Mouse (Mus musculus) heart, adult 2 months (tissue): Measurements from ENCODE around the gene Bcl9l. TPM values are rescaled to one million over a fixed set of nuclear protein-coding genes. Genes with fewer than 3 reads are reported as not detected.

ENCODE experiments used
- DNase-seq, 2 experiments: peaks; one replicate each; pipeline ENCODE4 v3.0.0; 2021
- H3K27ac ChIP-seq: fragments of 200-600 bp; 2 replicates; pipeline ENCODE4 v1.8.1; 2022
- H3K27me3 ChIP-seq: fragments of 200-500 bp; 2 replicates; pipeline ENCODE4 v1.6.1; 2012; ENCODE audit warnings: mild to moderate bottlenecking, low read length, inconsistent platforms, mixed read lengths; ENCODE audit not compliant: control insufficient read depth, insufficient read depth
- H3K36me3 ChIP-seq: fragments of 200-500 bp; 2 replicates; pipeline ENCODE4 v1.6.1; 2012; ENCODE audit warnings: low read length, inconsistent platforms; ENCODE audit not compliant: control insufficient read depth, insufficient read depth
- H3K4me1 ChIP-seq: fragments of 200-500 bp; 2 replicates; pipeline ENCODE4 v1.6.1; 2011; ENCODE audit warnings: low read length; ENCODE audit not compliant: control insufficient read depth, insufficient read depth
- H3K4me3 ChIP-seq: fragments of 200-600 bp; 2 replicates; pipeline ENCODE4 v1.8.1; 2022
- H3K79me2 ChIP-seq: fragments of 200-500 bp; replicated peaks from 2 replicates; pipeline ENCODE4 v1.6.1; 2012; ENCODE audit warnings: mild to moderate bottlenecking, inconsistent platforms, low read length, moderate library complexity, mixed read lengths; ENCODE audit not compliant: control insufficient read depth, insufficient read depth
- H3K9ac ChIP-seq: fragments of 200-500 bp; 2 replicates; pipeline ENCODE4 v1.6.1; 2012; ENCODE audit warnings: low read depth, mild to moderate bottlenecking, control low read depth, inconsistent platforms, low read length, mixed read lengths
- CTCF ChIP-seq: fragments of 200-600 bp; IDR thresholded peaks from 2 replicates; pipeline ENCODE4 v1.8.1; 2022; ENCODE audit warnings: antibody characterized with exemption, mild to moderate bottlenecking, moderate library complexity
- EP300 ChIP-seq: fragments of 200-500 bp; IDR thresholded peaks from 2 replicates; pipeline ENCODE4 v1.6.1; 2011; ENCODE audit warnings: low read depth, low read length, control low read depth; ENCODE audit not compliant: insufficient read depth
- POLR2A ChIP-seq: fragments of 200-500 bp; IDR thresholded peaks from 2 replicates; pipeline ENCODE4 v1.6.1; 2011; ENCODE audit warnings: mild to moderate bottlenecking, low read depth, low read length, control low read depth; ENCODE audit not compliant: insufficient read depth
- WGBS: fragments of 180-500 bp; shearing (Covaris S2); methylation state at CpG from one replicate; pipeline ENCODE4 v1.1.7; 2018; 5-methylcytosine and 5-hydroxymethylcytosine counted together
- intact Hi-C: fragments of 180-260 bp; cut with DNase I; formaldehyde crosslinking; loops from one replicate; pipeline ENCODE4 v1.15.1; 2025
- polyA plus RNA-seq: library from polyadenylated mRNA; depleted of rRNA; stranded (reverse); fragments of >200 nt; gene quantifications from 2 replicates; pipeline ENCODE4 v1.2.3, GENCODE M21; 2012
- total RNA-seq, 2 experiments: library from RNA; stranded (reverse); gene quantifications; 2 replicates each; pipeline ENCODE4 v1.2.3; 2021

Bcl9l gene
- total and polyA plus RNA-seq, 3 experiments, result 21.5 to 58.7 (median 44.5) TPM

GRCm38 (mm10) chr9:44497624-44498377 lies 15.2 kb downstream of the Bcl9l start:
- peak overlapping the region; percentile 80 for H3K27ac ChIP-seq
- intact Hi-C loops, result loop anchor here (1.0 kb wide), 1 partner anchor 10 kb away; no protein-coding TSS in a partner anchor
- peak; percentile 63 to 64 for DNase-seq

GRCm38 (mm10) chr9:44498421-44499355 lies 16.1 kb downstream of the Bcl9l start:
- Histone ChIP-seq H3K36me3 (peaks cover 2% of the 10 kb centered on the region), H3K9ac (peak overlapping the region; percentile 83), H3K27me3 (no peaks in the 10 kb centered on the region), H3K79me2 (no peaks in the 10 kb centered on the region), H3K27ac (peak overlapping the region; percentile 80), H3K4me3 (peak overlapping the region; percentile 54), H3K4me1 (peaks cover 31% of the 10 kb centered on the region)
- intact Hi-C loops, result loop anchor here (1.0 kb wide), 1 partner anchor 11 kb away; no protein-coding TSS in a partner anchor
- WGBS, result 3% methylated on average over 58 of the region's 59 CpGs
- peak; percentile 70 for TF ChIP-seq CTCF
- TF ChIP-seq EP300, result no peak
- peak; percentile 37; the same call in 1 of the 2 replicates for TF ChIP-seq POLR2A
- DNase-seq, result peak; percentile 80 to 85

More at GRCm38 (mm10) chr9:44497624-44498377, 15.2 kb downstream of the Bcl9l start:
- H3K4me3 ChIP-seq, result peak overlapping the region; percentile 54
- TF ChIP-seq CTCF, result no peak
- no peak for TF ChIP-seq POLR2A
- TF ChIP-seq EP300, result no peak
- peaks cover 37% of the 10 kb centered on the region for H3K4me1 ChIP-seq
- H3K36me3 ChIP-seq, result peaks cover 5% of the 10 kb centered on the region
- H3K9ac ChIP-seq, result peak overlapping the region; percentile 54
- 10% methylated on average over 9 of the region's 11 CpGs for WGBS
- no peaks in the 10 kb centered on the region for H3K27me3 ChIP-seq
- no peaks in the 10 kb centered on the region for H3K79me2 ChIP-seq

- 17% methylated on average over 20 of the region's 20 CpGs for WGBS
- Histone ChIP-seq H3K27ac (peak overlapping the region; percentile 80), H3K27me3 (no peaks in the 10 kb centered on the region), H3K36me3 (no peaks in the 10 kb centered on the region; the same call in 1 of the 2 replicates), H3K4me1 (peaks cover 24% of the 10 kb centered on the region), H3K79me2 (no peaks in the 10 kb centered on the region), H3K4me3 (peak overlapping the region; percentile 54), H3K9ac (peak overlapping the region; percentile 83)
- DNase-seq, result peak; percentile 76 to 78
- intact Hi-C loops, result loop anchor here (1.0 kb wide), 1 partner anchor 17 kb away; the partner anchor contains the start of gene Bcl9l
- peak; percentile 35; the same call in 1 of the 2 replicates for TF ChIP-seq EP300
- TF ChIP-seq POLR2A, result peak; percentile 84
- no peak for TF ChIP-seq CTCF
Measured at GRCm38 (mm10) chr9:44499356-44500162, 16.9 kb downstream of the Bcl9l start.

DNA sequence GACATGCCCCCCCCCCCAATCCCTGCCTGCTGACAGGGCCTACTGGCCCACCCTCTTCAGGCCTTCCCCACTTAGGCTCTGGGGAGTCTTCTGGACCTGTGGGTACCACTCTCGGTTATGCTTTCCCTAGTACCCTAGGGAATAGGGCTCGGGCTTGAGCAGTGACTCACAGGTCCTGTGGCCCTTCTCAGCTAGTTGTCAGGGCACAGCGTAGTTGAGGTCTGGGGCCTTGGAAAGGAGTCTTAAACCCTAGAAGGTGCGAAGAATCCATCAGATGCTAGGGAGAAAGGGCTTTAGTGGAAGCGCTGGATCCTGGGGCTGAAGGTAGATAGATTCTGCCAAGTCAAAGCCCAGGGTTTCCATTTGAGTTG lies 17.5 kb downstream of the Bcl9l start:
- 32% methylated on average over 5 of the region's 5 CpGs for WGBS
- peak; percentile 39 to 52 for DNase-seq
- Histone ChIP-seq H3K79me2 (no peaks in the 10 kb centered on the region), H3K36me3 (no peaks in the 10 kb centered on the region; the same call in 1 of the 2 replicates), H3K9ac (peak overlapping the region; percentile 53), H3K27me3 (no peaks in the 10 kb centered on the region), H3K4me1 (peaks cover 20% of the 10 kb centered on the region), H3K4me3 (no peak overlapping the region), H3K27ac (peak overlapping the region; percentile 80)
- intact Hi-C loops, result loop anchor here (1.0 kb wide), 1 partner anchor 18 kb away; the partner anchor contains the start of gene Bcl9l
- TF ChIP-seq EP300 (no peak), POLR2A (no peak), CTCF (no peak)

DNA sequence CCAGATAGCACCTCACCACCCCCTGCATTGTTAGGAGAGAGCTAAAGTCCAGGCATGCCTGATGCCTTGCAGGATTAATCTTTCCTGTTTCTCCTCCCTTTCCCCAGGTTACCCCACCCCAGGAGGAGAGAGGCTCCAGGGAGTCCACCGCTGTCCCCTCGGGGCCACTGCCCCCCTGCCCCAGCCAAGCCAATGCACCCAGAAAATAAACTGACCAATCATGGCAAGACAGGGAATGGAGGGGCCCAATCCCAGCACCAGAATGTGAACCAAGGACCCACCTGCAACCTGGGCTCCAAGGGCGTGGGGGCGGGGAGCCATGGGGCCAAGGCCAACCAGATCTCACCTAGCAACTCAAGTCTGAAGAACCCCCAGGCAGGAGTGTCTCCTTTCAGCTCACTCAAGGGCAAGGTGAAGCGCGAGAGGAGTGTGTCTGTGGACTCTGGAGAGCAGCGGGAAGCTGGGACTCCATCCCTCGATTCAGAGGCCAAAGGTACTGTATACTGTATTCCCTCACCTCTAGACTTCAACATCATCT lies 18.1 kb downstream of the Bcl9l start:
- 57% methylated on average over 8 of the region's 8 CpGs for WGBS
- peaks cover 18% of the 10 kb centered on the region for H3K4me1 ChIP-seq
- no peak overlapping the region for H3K4me3 ChIP-seq
- DNase-seq, result peak; percentile 19 to 34
- H3K9ac ChIP-seq, result no peak overlapping the region
- intact Hi-C loops, result loop anchor here (1.0 kb wide), 1 partner anchor 18 kb away; the partner anchor contains the start of gene Bcl9l
- H3K27me3 ChIP-seq, result no peaks in the 10 kb centered on the region
- H3K36me3 ChIP-seq, result no peaks in the 10 kb centered on the region; the same call in 1 of the 2 replicates
- no peaks in the 10 kb centered on the region for H3K79me2 ChIP-seq
- TF ChIP-seq EP300 (no peak), CTCF (no peak), POLR2A (no peak)
- H3K27ac ChIP-seq, result peak overlapping the region; percentile 80
